Mouse (Mus musculus): ENCODE results near the gene Myd88.

Gene Myd88

GRCm38 (mm10) chr9:119290791-119291190, 50.4 kb downstream of the Myd88 start:
- no peak for DNase-seq (ENCODE audit: low spot score)

All from ovary, postnatal 10 days (tissue).